Mouse (Mus musculus) induced T-regulatory cell, adult 2 months (primary cell): ENCODE data around the gene Tmppe.

Experiments
- DNase-seq: peaks from one replicate; pipeline ENCODE4 v3.0.0-alpha.2; 2012; ENCODE audit warnings: low read depth

Tmppe gene

GRCm38 (mm10) chr9:114394677-114395076, 6.2 kb upstream of the Tmppe start:
- DNase-seq, result peak; percentile 23

- no peak for DNase-seq
These were observed 5.6 kb upstream of the Tmppe start for GRCm38 (mm10) chr9:114395258-114395657.

- no peak for DNase-seq
These were observed 1.2 kb upstream of the Tmppe start for GRCm38 (mm10) chr9:114399680-114400079.

- no peak for DNase-seq
These were observed 337 bp upstream of the Tmppe start for GRCm38 (mm10) chr9:114400588-114400948.

GRCm38 (mm10) chr9:114401685-114402080, 778 bp downstream of the Tmppe start:
- DNase-seq, result peak; percentile 73

- no peak for DNase-seq
These were observed 6.8 kb downstream of the Tmppe start for GRCm38 (mm10) chr9:114407676-114408075.

GRCm38 (mm10) chr9:114410313-114410862, 9.5 kb downstream of the Tmppe start:
- DNase-seq, result no peak

- no peak for DNase-seq
These were observed 10.4 kb downstream of the Tmppe start for GRCm38 (mm10) chr9:114411295-114411694.

- DNase-seq, result no peak
These were observed 11.5 kb downstream of the Tmppe start for GRCm38 (mm10) chr9:114412406-114412805.

GRCm38 (mm10) chr9:114413866-114414265, 13.0 kb downstream of the Tmppe start:
- DNase-seq, result no peak

- DNase-seq, result peak; percentile 91
These were observed 14.8 kb downstream of the Tmppe start for GRCm38 (mm10) chr9:114415701-114416100.

- peak; percentile 40 for DNase-seq
These were observed 16.0 kb downstream of the Tmppe start for GRCm38 (mm10) chr9:114416646-114417517.

- DNase-seq, result peak; percentile 96
These were observed 17.3 kb downstream of the Tmppe start for GRCm38 (mm10) chr9:114418187-114418586.

- DNase-seq, result peak; percentile 49
These were observed 19.5 kb downstream of the Tmppe start for GRCm38 (mm10) chr9:114420443-114420842.

GRCm38 (mm10) chr9:114421045-114421444, 20.1 kb downstream of the Tmppe start:
- DNase-seq, result no peak

- DNase-seq, result peak; percentile 94
These were observed 20.9 kb downstream of the Tmppe start for GRCm38 (mm10) chr9:114421797-114422196.

GRCm38 (mm10) chr9:114425576-114425975, 24.7 kb downstream of the Tmppe start:
- no peak for DNase-seq

- peak; percentile 74 for DNase-seq
These were observed 25.3 kb downstream of the Tmppe start for GRCm38 (mm10) chr9:114426201-114426600.

- peak; percentile 81 for DNase-seq
These were observed 26.5 kb downstream of the Tmppe start for GRCm38 (mm10) chr9:114427425-114427824.

- peak; percentile 29 for DNase-seq
These were observed 27.4 kb downstream of the Tmppe start for GRCm38 (mm10) chr9:114428103-114428834.

- DNase-seq, result peak; percentile 76
These were observed 34.8 kb downstream of the Tmppe start for GRCm38 (mm10) chr9:114435668-114436067.

- DNase-seq, result peak; percentile 92
These were observed 39.6 kb downstream of the Tmppe start for GRCm38 (mm10) chr9:114440548-114440947.

- peak; percentile 83 for DNase-seq
These were observed 41.3 kb downstream of the Tmppe start for GRCm38 (mm10) chr9:114442225-114442624.
